ENCODE assay signal across 9 mouse cellular contexts in genomic region chr4:117097969-117098763, GRCm38 (mm10). TPM values are rescaled to one million over a fixed set of nuclear protein-coding genes. Genes with fewer than 3 reads are reported as not detected.
A peak's percentile ranks its signal among the peaks of the same experiment; 100 is the strongest.
DNase-seq lines count a peak whose midpoint lies in the region; ATAC-seq and TF ChIP-seq lines count a peak whose summit lies in the region.
"Had no signal": no experiment of that assay in that cellular context is flagged by ENCODE, and none has a peak within 500 bp of the region (broad histone marks: within the 10 kb centered on the region; RNA-seq: fewer than 3 reads in every experiment).

No protein-coding gene starts in this region.

- ATAC-seq in kidney, postnatal 0 days (replicated peaks; ENCODE audit: low FRiP score, low read depth): peak; percentile 35; the same call in 1 of the 2 replicates
- peak; percentile 60 for ATAC-seq in embryonic facial prominence, embryonic 13.5 days (ENCODE audit: insufficient number of reproducible peaks, insufficient read depth, low FRiP score, low TSS enrichment, low read depth)
- no peak for ATAC-seq in hindbrain, embryonic 15.5 days (ENCODE audit: low FRiP score, low read depth)
- ATAC-seq in neural tube, embryonic 13.5 days (ENCODE audit: low read depth): no peak
- ATAC-seq: inflammation-experienced regulatory T-cells, adult 6 months had no signal

- peak overlapping the region; percentile 67 for H3K27ac ChIP-seq in kidney, postnatal 0 days
- H3K27ac ChIP-seq in embryonic facial prominence, embryonic 13.5 days: peak overlapping the region; percentile 78
- no peak overlapping the region for H3K27ac ChIP-seq in hindbrain, embryonic 15.5 days (replicated peaks)
- H3K27ac ChIP-seq in neural tube, embryonic 13.5 days (replicated peaks): no peak overlapping the region

- TF ChIP-seq CTCF in kidney, postnatal 0 days (IDR thresholded peaks at IDR 0.05; ENCODE audit: low read depth): no peak

- H3K4me2 ChIP-seq in kidney, postnatal 0 days (ENCODE audit: low read length): peak overlapping the region; percentile 92
- peak overlapping the region; percentile 96 for H3K4me2 ChIP-seq in embryonic facial prominence, embryonic 13.5 days
- H3K4me2 ChIP-seq in hindbrain, embryonic 15.5 days: peak overlapping the region; percentile 92
- peak overlapping the region; percentile 86 for H3K4me2 ChIP-seq in neural tube, embryonic 13.5 days

- no peak overlapping the region for H3K9ac ChIP-seq in kidney, postnatal 0 days (ENCODE audit: low read depth, low read length)
- H3K9ac ChIP-seq in embryonic facial prominence, embryonic 13.5 days: peak overlapping the region; percentile 28
- no peak overlapping the region for H3K9ac ChIP-seq in hindbrain, embryonic 15.5 days
- H3K9ac ChIP-seq in neural tube, embryonic 13.5 days: peak overlapping the region; percentile 28

- H3K4me3 ChIP-seq in kidney, postnatal 0 days (replicated peaks; ENCODE audit: low read depth, low read length): no peak overlapping the region
- peak overlapping the region; percentile 65 for H3K4me3 ChIP-seq in embryonic facial prominence, embryonic 13.5 days
- H3K4me3 ChIP-seq in hindbrain, embryonic 15.5 days: no peak overlapping the region
- H3K4me3 ChIP-seq in neural tube, embryonic 13.5 days: peak overlapping the region; percentile 72; the same call in 1 of the 2 replicates

- no peaks in the 10 kb centered on the region for H3K27me3 ChIP-seq in kidney, postnatal 0 days (ENCODE audit: insufficient read depth, low read length)
- H3K27me3 ChIP-seq in embryonic facial prominence, embryonic 13.5 days: no peaks in the 10 kb centered on the region
- 0 out of 2 replicates have a peak, but pooled peaks cover 2% of the 10 kb centered on the region for H3K27me3 ChIP-seq in hindbrain, embryonic 15.5 days
- H3K27me3 ChIP-seq in neural tube, embryonic 13.5 days: peaks cover 25% of the 10 kb centered on the region

- no peaks in the 10 kb centered on the region for H3K9me3 ChIP-seq in kidney, postnatal 0 days (replicated peaks; ENCODE audit: low read length)
- H3K9me3 ChIP-seq in embryonic facial prominence, embryonic 13.5 days: no peaks in the 10 kb centered on the region
- H3K9me3 ChIP-seq in hindbrain, embryonic 15.5 days: no peaks in the 10 kb centered on the region
- H3K9me3 ChIP-seq in neural tube, embryonic 13.5 days: no peaks in the 10 kb centered on the region

- H3K4me1 ChIP-seq in kidney, postnatal 0 days (replicated peaks; ENCODE audit: insufficient read depth, low read length): no peaks in the 10 kb centered on the region
- H3K4me1 ChIP-seq in embryonic facial prominence, embryonic 13.5 days: peaks cover 59% of the 10 kb centered on the region
- H3K4me1 ChIP-seq in hindbrain, embryonic 15.5 days (replicated peaks): peaks cover 34% of the 10 kb centered on the region
- H3K4me1 ChIP-seq in neural tube, embryonic 13.5 days (replicated peaks): peaks cover 33% of the 10 kb centered on the region

- peak; percentile 58 for DNase-seq in kidney, postnatal 0 days (ENCODE audit: low spot score)
- no peak for DNase-seq in kidney, postnatal 36 days
- DNase-seq in urinary bladder, postnatal 36 days (ENCODE audit: low spot score in 2 of 2): no peak
- DNase-seq in adrenal gland, adult 8-10 months: no peak
- no peak for DNase-seq in T-cell, adult 2 months (ENCODE audit: low spot score)

- 45% methylated on average over 8 of the region's 8 CpGs for WGBS in kidney, postnatal 0 days
- 31% methylated on average over 8 of the region's 8 CpGs for WGBS in embryonic facial prominence, embryonic 13.5 days
- WGBS in hindbrain, embryonic 15.5 days: 57% methylated on average over 8 of the region's 8 CpGs
- 63% methylated on average over 8 of the region's 8 CpGs for WGBS in neural tube, embryonic 13.5 days

- no peaks in the 10 kb centered on the region for H3K36me3 ChIP-seq in kidney, postnatal 0 days (ENCODE audit: insufficient read depth, low read length)
- H3K36me3 ChIP-seq in embryonic facial prominence, embryonic 13.5 days: peaks cover 7% of the 10 kb centered on the region; the same call in 1 of the 2 replicates
- H3K36me3 ChIP-seq in hindbrain, embryonic 15.5 days: no peaks in the 10 kb centered on the region
- H3K36me3 ChIP-seq in neural tube, embryonic 13.5 days: 0 out of 2 replicates have a peak, but pooled peaks cover 6% of the 10 kb centered on the region

RNA-seq across cellular contexts. Expression of gene Ptch2, which starts 2.3 kb away (rescaled TPM):
- 4.0 TPM in 2 replicates for polyA plus RNA-seq in kidney, postnatal 0 days (2015; fragmentation: Nextera tagmentation; extraction: Ambion mirVana)
- 20.5 and 26.8 TPM in 2 replicates for polyA plus RNA-seq in embryonic facial prominence, embryonic 13.5 days (2015; fragmentation: Nextera tagmentation; extraction: Ambion mirVana)
- polyA plus RNA-seq in hindbrain, embryonic 15.5 days (2015; fragmentation: Nextera tagmentation; extraction: Ambion mirVana): 7.3 and 8.0 TPM in 2 replicates
- polyA plus RNA-seq in neural tube, embryonic 13.5 days (2015; fragmentation: Nextera tagmentation; extraction: Ambion mirVana): 6.4 and 7.4 TPM in 2 replicates
- total RNA-seq in adrenal gland, adult 8-10 months (2022): 1 to 10 TPM; 3.8 to 9.0 (median 8.3) TPM

RNA-seq across cellular contexts. Expression of gene Btbd19, which starts 27.4 kb away (rescaled TPM):
- 4.3 and 4.9 TPM in 2 replicates for polyA plus RNA-seq in kidney, postnatal 0 days (2015; fragmentation: Nextera tagmentation; extraction: Ambion mirVana)
- polyA plus RNA-seq in embryonic facial prominence, embryonic 13.5 days (2015; fragmentation: Nextera tagmentation; extraction: Ambion mirVana): 5.8 and 6.2 TPM in 2 replicates
- polyA plus RNA-seq in hindbrain, embryonic 15.5 days (2015; fragmentation: Nextera tagmentation; extraction: Ambion mirVana): 4.7 and 5.1 TPM in 2 replicates
- polyA plus RNA-seq in neural tube, embryonic 13.5 days (2015; fragmentation: Nextera tagmentation; extraction: Ambion mirVana): 3.2 and 4.7 TPM in 2 replicates
- 10 to 100 TPM in 1 of 4 experiments, 1 to 10 TPM in 3; 6.6 to 11.4 (median 9.1) TPM for total RNA-seq in adrenal gland, adult 8-10 months (2022)

RNA-seq across cellular contexts. Expression of gene Tctex1d4, which starts 28.4 kb away (rescaled TPM):
- polyA plus RNA-seq in kidney, postnatal 0 days (2015; fragmentation: Nextera tagmentation; extraction: Ambion mirVana): 0.24 TPM in 1 of 2 replicates, not detected in the other
- not detected in 2 replicates for polyA plus RNA-seq in embryonic facial prominence, embryonic 13.5 days (2015; fragmentation: Nextera tagmentation; extraction: Ambion mirVana)
- polyA plus RNA-seq in hindbrain, embryonic 15.5 days (2015; fragmentation: Nextera tagmentation; extraction: Ambion mirVana): 0.31 and 1.1 TPM in 2 replicates
- not detected in 2 replicates for polyA plus RNA-seq in neural tube, embryonic 13.5 days (2015; fragmentation: Nextera tagmentation; extraction: Ambion mirVana)
- not detected for total RNA-seq in adrenal gland, adult 8-10 months (2022)

RNA-seq across cellular contexts. Expression of gene Plk3, which starts 35.6 kb away (rescaled TPM):
- 3.7 and 4.0 TPM in 2 replicates for polyA plus RNA-seq in kidney, postnatal 0 days (2015; fragmentation: Nextera tagmentation; extraction: Ambion mirVana)
- 3.2 and 3.3 TPM in 2 replicates for polyA plus RNA-seq in embryonic facial prominence, embryonic 13.5 days (2015; fragmentation: Nextera tagmentation; extraction: Ambion mirVana)
- polyA plus RNA-seq in hindbrain, embryonic 15.5 days (2015; fragmentation: Nextera tagmentation; extraction: Ambion mirVana): 24.9 and 25.0 TPM in 2 replicates
- 16.0 and 20.7 TPM in 2 replicates for polyA plus RNA-seq in neural tube, embryonic 13.5 days (2015; fragmentation: Nextera tagmentation; extraction: Ambion mirVana)
- 10 to 100 TPM in 1 of 4 experiments, 1 to 10 TPM in 3; 4.5 to 18.0 (median 5.8) TPM for total RNA-seq in adrenal gland, adult 8-10 months (2022)

RNA-seq across cellular contexts. Expression of gene Rps8, which starts 57.9 kb away (rescaled TPM):
- polyA plus RNA-seq in kidney, postnatal 0 days (2015; fragmentation: Nextera tagmentation; extraction: Ambion mirVana): 988 and 1,137 TPM in 2 replicates
- polyA plus RNA-seq in embryonic facial prominence, embryonic 13.5 days (2015; fragmentation: Nextera tagmentation; extraction: Ambion mirVana): 1,074 and 1,114 TPM in 2 replicates
- polyA plus RNA-seq in hindbrain, embryonic 15.5 days (2015; fragmentation: Nextera tagmentation; extraction: Ambion mirVana): 468 and 502 TPM in 2 replicates
- 493 and 532 TPM in 2 replicates for polyA plus RNA-seq in neural tube, embryonic 13.5 days (2015; fragmentation: Nextera tagmentation; extraction: Ambion mirVana)
- total RNA-seq in adrenal gland, adult 8-10 months (2022): 1,000 to 10,000 TPM in 2 of 4 experiments, 100 to 1,000 TPM in 2; 974 to 1,059 (median 1,012) TPM

Comparison
In these comparisons a context has a peak if more than half of its experiments do, and no peak if none do; other contexts are left out.
1. ATAC-seq: peak in kidney, postnatal 0 days (single experiment) and embryonic facial prominence, embryonic 13.5 days (single experiment); none in hindbrain, embryonic 15.5 days (single experiment) and neural tube, embryonic 13.5 days (single experiment).
2. H3K27ac ChIP-seq: peak in kidney, postnatal 0 days (single experiment) and embryonic facial prominence, embryonic 13.5 days (single experiment); none in hindbrain, embryonic 15.5 days (single experiment) and neural tube, embryonic 13.5 days (single experiment).
3. H3K4me3 ChIP-seq: peak in embryonic facial prominence, embryonic 13.5 days (single experiment) and neural tube, embryonic 13.5 days (single experiment); none in kidney, postnatal 0 days (single experiment) and hindbrain, embryonic 15.5 days (single experiment).
4. H3K9ac ChIP-seq: peak in embryonic facial prominence, embryonic 13.5 days (single experiment) and neural tube, embryonic 13.5 days (single experiment); none in kidney, postnatal 0 days (single experiment) and hindbrain, embryonic 15.5 days (single experiment).
5. Peak in every context shown above with its lines, with median percentiles within 50 percentile points of each other: H3K4me2 ChIP-seq.